Mouse (Mus musculus): ENCODE measurements around the gene Actr1a. TPM values are rescaled to one million over a fixed set of nuclear protein-coding genes. Genes with fewer than 3 reads are reported as not detected.
A peak's percentile ranks its signal among the peaks of the same experiment; 100 is the strongest.

The Actr1a gene
- polyA plus RNA-seq, 1 experiment: 112 TPM

DNA sequence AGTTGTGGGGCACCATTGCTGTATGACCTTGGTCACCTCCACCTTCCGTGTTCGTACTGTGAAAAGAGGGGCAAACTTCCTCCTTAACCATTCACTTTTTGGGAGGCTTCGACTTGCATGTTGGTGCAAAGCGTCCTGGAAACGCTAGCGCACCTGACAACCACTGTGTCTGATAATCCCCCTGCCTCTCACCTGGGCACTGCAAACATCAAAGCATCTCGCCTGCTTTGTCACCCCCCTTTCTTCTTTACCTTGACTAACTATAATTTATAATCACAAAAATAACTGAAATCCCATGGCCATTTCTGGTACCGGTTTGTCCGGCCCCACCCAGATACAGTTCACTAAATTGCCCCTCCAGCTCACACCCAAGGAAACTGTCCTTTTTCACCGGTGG is 838 bp downstream of the Actr1a start:
- peaks cover 25% of the 10 kb centered on the region for H3K4me1 ChIP-seq (ENCODE audit: control insufficient read depth, insufficient read depth, low read length)
- WGBS: 3% methylated on average over 10 of the region's 10 CpGs
- DNase-seq: no peak
- no peak for TF ChIP-seq POLR2A (IDR thresholded peaks at IDR 0.05; ENCODE audit: borderline replicate concordance, extremely low read depth, low read depth, low read length)
- no peak for TF ChIP-seq CTCF (IDR thresholded peaks at IDR 0.05; ENCODE audit: insufficient read depth, low read length)
- H3K4me3 ChIP-seq (replicated peaks; ENCODE audit: extremely low read depth, low read depth, low read length): peak overlapping the region; percentile 65

GRCm38 (mm10) chr19:46392018-46392417 is 3.5 kb downstream of the Actr1a start:
- DNase-seq: no peak
- 18% methylated on average over 4 of the region's 4 CpGs for WGBS
- no peak overlapping the region for H3K4me3 ChIP-seq (replicated peaks; ENCODE audit: extremely low read depth, low read depth, low read length)
- TF ChIP-seq POLR2A (IDR thresholded peaks at IDR 0.05; ENCODE audit: borderline replicate concordance, extremely low read depth, low read depth, low read length) (no peak), CTCF (IDR thresholded peaks at IDR 0.05; ENCODE audit: insufficient read depth, low read length) (peak; percentile 66)
- H3K4me1 ChIP-seq (ENCODE audit: control insufficient read depth, insufficient read depth, low read length): peaks cover 15% of the 10 kb centered on the region

DNA sequence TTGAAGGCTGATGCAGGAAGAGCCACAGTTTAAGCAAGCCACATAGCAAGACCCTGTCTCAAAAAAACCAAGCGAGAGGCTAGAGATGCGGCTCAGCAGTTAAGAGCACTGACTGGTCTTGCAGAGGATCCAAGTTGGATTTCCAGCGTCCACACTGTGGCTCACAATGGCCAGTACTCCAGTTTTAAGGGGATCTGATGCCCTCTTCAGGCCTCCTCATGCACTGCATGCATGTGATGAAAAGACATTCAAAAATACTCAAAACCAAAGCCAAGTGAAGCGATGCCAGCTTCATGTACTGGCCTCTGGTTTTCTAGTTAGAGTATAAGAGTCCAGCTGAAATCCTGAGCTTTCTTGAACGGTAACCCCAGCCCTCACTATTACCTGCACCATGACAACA is 5.7 kb downstream of the Actr1a start:
- WGBS: 81% methylated on average over 5 of the region's 5 CpGs
- peaks cover 15% of the 10 kb centered on the region for H3K4me1 ChIP-seq (ENCODE audit: control insufficient read depth, insufficient read depth, low read length)
- no peak overlapping the region for H3K4me3 ChIP-seq (replicated peaks; ENCODE audit: extremely low read depth, low read depth, low read length)
- DNase-seq: no peak
- TF ChIP-seq POLR2A (IDR thresholded peaks at IDR 0.05; ENCODE audit: borderline replicate concordance, extremely low read depth, low read depth, low read length) (no peak), CTCF (IDR thresholded peaks at IDR 0.05; ENCODE audit: insufficient read depth, low read length) (peak; percentile 28)

DNA sequence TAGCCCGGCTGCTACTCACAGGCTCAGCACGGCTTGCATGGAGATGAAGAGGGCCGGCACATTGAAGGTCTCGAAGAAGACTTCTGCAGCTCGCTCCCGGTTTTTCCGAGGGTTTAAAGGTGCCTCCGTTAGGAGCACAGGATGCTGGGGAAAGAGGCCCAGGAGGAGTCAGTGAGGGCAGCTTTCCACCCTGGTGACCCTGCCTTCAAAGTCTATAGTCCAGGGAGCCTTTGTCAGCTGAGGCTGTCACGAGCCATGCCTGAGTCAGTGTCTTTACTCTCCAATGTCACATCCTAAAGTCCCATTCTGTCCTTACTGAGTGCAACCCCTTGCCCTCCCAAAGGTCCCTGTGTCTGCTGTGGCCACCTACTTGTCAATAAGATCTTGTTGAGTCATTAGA is 13.3 kb downstream of the Actr1a start:
- Histone ChIP-seq H3K4me3 (replicated peaks; ENCODE audit: extremely low read depth, low read depth, low read length) (no peak overlapping the region), H3K4me1 (ENCODE audit: control insufficient read depth, insufficient read depth, low read length) (no peaks in the 10 kb centered on the region)
- 89% methylated on average over 9 of the region's 9 CpGs for WGBS
- TF ChIP-seq CTCF (IDR thresholded peaks at IDR 0.05; ENCODE audit: insufficient read depth, low read length): no peak
- no peak for TF ChIP-seq POLR2A (IDR thresholded peaks at IDR 0.05; ENCODE audit: borderline replicate concordance, extremely low read depth, low read depth, low read length)
- DNase-seq: no peak

DNA sequence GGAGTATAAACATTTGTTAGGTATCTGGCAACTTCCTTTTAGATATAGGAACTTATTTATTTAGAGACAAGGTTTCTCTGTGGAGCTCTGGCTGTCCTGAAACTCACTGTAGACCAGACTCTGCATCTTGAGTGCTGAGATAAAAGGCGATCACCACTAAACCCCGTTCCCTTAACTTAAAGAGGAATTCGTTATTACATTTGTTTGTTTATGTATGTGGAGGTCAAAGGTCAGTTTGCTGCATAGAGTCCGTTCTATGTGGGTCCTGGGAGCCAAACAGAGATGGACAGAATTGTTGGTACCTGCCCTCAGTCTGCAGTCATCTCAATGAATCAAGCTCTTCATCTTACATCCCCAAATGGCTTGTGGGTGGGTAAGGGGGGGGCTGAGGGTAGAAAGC is 19.7 kb downstream of the Actr1a start:
- no peak overlapping the region for H3K4me3 ChIP-seq (replicated peaks; ENCODE audit: extremely low read depth, low read depth, low read length)
- TF ChIP-seq POLR2A (IDR thresholded peaks at IDR 0.05; ENCODE audit: borderline replicate concordance, extremely low read depth, low read depth, low read length) (no peak), CTCF (IDR thresholded peaks at IDR 0.05; ENCODE audit: insufficient read depth, low read length) (no peak)
- H3K4me1 ChIP-seq (ENCODE audit: control insufficient read depth, insufficient read depth, low read length): peaks cover 4% of the 10 kb centered on the region; the same call in 1 of the 2 replicates
- 27% methylated on average over 4 of the region's 4 CpGs for WGBS
- DNase-seq: no peak

DNA sequence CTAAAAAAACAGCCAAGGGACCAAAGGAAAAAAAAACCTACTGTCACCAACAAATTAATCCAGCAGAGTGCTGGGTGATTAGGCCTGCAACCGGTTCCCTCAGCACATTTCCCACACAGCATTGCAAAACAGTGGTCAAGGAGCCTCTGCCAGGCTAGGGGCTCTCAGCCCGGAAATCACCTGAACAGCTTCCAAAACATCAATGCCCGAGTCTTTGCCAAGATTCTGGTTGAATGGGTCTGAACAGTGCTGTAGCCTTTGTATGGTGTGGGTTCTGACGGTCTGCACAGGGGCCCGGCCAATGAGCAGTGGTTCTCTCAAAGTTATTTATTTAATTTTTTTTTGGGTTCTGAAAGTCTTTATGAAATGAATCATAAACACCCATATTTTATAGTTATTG is 20.1 kb downstream of the Actr1a start:
- H3K4me3 ChIP-seq (replicated peaks; ENCODE audit: extremely low read depth, low read depth, low read length): no peak overlapping the region
- DNase-seq: peak; percentile 28
- WGBS: 26% methylated on average over 5 of the region's 5 CpGs
- peaks cover 4% of the 10 kb centered on the region; the same call in 1 of the 2 replicates for H3K4me1 ChIP-seq (ENCODE audit: control insufficient read depth, insufficient read depth, low read length)
- TF ChIP-seq CTCF (IDR thresholded peaks at IDR 0.05; ENCODE audit: insufficient read depth, low read length): no peak
- TF ChIP-seq POLR2A (IDR thresholded peaks at IDR 0.05; ENCODE audit: borderline replicate concordance, extremely low read depth, low read depth, low read length): no peak

GRCm38 (mm10) chr19:46374477-46375088 is 21.0 kb downstream of the Actr1a start:
- H3K4me1 ChIP-seq (ENCODE audit: control insufficient read depth, insufficient read depth, low read length): peaks cover 4% of the 10 kb centered on the region; the same call in 1 of the 2 replicates
- 52% methylated on average over 21 of the region's 21 CpGs for WGBS
- H3K4me3 ChIP-seq (replicated peaks; ENCODE audit: extremely low read depth, low read depth, low read length): no peak overlapping the region
- no peak for TF ChIP-seq CTCF (IDR thresholded peaks at IDR 0.05; ENCODE audit: insufficient read depth, low read length)
- TF ChIP-seq POLR2A (IDR thresholded peaks at IDR 0.05; ENCODE audit: borderline replicate concordance, extremely low read depth, low read depth, low read length): no peak
- DNase-seq: no peak

DNA sequence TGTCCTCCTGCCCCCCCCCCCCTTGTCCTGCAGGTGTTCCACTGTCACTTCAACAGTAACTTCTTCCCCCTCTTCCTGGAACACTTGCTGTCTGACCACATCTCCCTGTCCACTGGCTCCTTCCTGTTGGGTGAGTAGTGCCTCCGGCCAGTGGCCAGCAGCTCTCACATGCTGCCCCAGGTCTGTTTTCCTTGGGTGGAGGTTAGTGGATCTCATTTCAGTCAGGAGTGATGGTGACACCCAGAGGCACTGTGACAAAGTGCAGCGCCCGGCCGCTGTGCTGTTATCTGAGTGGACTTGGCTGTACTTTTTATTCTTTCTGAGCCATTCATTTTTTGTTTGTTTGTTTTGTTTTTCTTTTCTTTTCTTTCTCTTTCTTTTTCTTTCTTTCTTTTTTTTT is 26.3 kb downstream of the Actr1a start:
- WGBS: 8% methylated on average over 4 of the region's 4 CpGs
- Histone ChIP-seq H3K4me1 (ENCODE audit: control insufficient read depth, insufficient read depth, low read length) (no peaks in the 10 kb centered on the region), H3K4me3 (replicated peaks; ENCODE audit: extremely low read depth, low read depth, low read length) (no peak overlapping the region)
- TF ChIP-seq POLR2A (IDR thresholded peaks at IDR 0.05; ENCODE audit: borderline replicate concordance, extremely low read depth, low read depth, low read length) (no peak), CTCF (IDR thresholded peaks at IDR 0.05; ENCODE audit: insufficient read depth, low read length) (peak; percentile 80)
- DNase-seq: peak; percentile 64

DNA sequence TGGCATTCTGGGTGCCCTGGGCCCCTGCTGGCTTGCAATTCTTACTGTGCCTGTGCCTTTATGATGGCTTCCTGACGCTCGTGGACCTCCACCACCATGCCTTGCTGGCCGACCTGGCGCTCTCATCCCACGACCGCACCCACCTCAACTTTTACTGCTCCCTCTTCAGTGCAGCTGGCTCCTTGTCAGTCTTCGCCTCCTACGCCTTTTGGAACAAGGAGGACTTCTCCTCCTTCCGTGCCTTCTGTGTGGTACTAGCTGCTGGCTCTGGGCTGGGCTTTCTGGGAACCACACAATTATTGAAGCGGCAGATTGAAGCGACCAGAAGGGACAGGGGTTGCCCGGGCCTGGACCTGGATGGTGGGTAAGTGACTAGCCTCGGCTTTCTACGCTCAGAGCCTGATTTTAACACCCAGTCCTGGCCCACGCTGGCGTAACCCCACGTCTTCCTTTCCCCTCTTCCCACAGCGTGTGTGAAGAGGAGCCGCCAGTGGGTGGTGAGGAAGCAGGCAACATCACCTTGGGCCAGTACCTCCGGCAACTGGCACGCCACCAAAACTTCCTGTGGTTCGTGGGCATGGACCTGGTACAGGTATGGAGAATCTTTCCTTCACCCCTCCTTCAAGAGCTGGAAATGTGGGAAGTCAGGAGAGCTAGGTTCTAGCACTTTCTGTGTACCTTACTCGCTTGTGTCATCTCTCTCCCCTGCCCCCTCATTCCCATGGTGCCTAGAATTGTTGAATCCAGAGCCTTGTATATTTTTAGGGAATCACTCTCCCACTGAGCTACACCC is 27.6 kb downstream of the Actr1a start:
- DNase-seq: no peak
- Histone ChIP-seq H3K4me1 (ENCODE audit: control insufficient read depth, insufficient read depth, low read length) (no peaks in the 10 kb centered on the region), H3K4me3 (replicated peaks; ENCODE audit: extremely low read depth, low read depth, low read length) (no peak overlapping the region)
- no peak for TF ChIP-seq POLR2A (IDR thresholded peaks at IDR 0.05; ENCODE audit: borderline replicate concordance, extremely low read depth, low read depth, low read length)
- TF ChIP-seq CTCF (IDR thresholded peaks at IDR 0.05; ENCODE audit: insufficient read depth, low read length): no peak
- WGBS: 88% methylated on average over 23 of the region's 23 CpGs

All from lung, adult 2 months (tissue).